Comparison of ENCODE assay signal across 10 mouse cellular contexts in the genomic region with DNA sequence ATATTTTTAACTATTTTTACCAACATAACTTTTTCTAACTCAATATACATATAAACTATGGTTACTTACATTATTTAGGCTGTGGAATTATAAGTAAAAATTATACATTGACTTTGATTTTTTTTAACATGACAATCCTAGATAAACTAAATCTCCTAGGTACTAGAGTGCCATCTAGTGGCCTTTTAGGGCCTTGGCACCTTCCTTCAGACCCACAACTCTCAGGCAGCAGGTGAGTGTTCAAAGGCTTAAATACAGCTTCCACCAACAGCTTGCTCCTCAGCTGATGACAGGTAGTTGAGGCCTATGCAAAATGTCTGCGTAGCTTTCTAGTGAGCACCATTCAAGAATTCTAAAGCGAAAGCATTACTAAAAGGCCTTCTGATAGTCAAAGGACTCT. TPM values are rescaled to one million over a fixed set of nuclear protein-coding genes. Genes with fewer than 3 reads are reported as not detected.
DNase-seq lines count a peak whose midpoint lies in the region; ATAC-seq and TF ChIP-seq lines count a peak whose summit lies in the region.
"Had no signal": no experiment of that assay in that cellular context is flagged by ENCODE, and none has a peak within 500 bp of the region (broad histone marks: within the 10 kb centered on the region; RNA-seq: fewer than 3 reads in every experiment).

No protein-coding gene starts in this region.

- TF ChIP-seq EP300 in liver, embryonic 14.5 days (IDR thresholded peaks at IDR 0.05; ENCODE audit: low read depth) = no peak

- intact Hi-C loops in heart, postnatal 25 days (cut with DNase I) = loop anchor here (5.0 kb wide), 1 partner anchor 405 kb away; no protein-coding TSS in a partner anchor
- intact Hi-C loops in left cerebral cortex, postnatal 4 days (cut with DNase I) = no loop called here

- TF ChIP-seq CTCF in cortical plate, adult 2 months (IDR thresholded peaks at IDR 0.05; ENCODE audit: extremely low read depth, insufficient read depth, low read length) = peak; percentile 61
- TF ChIP-seq CTCF in liver, embryonic 14.5 days (IDR thresholded peaks at IDR 0.05; ENCODE audit: low read depth) = peak; percentile 77

- H3K9me3 ChIP-seq in ES-E14 (ENCODE audit: control insufficient read depth, insufficient read depth, low read depth, low read length) = no peaks in the 10 kb centered on the region
- H3K9me3 ChIP-seq in liver, embryonic 14.5 days (ENCODE audit: control insufficient read depth, low read length) = no peaks in the 10 kb centered on the region
- H3K9me3 ChIP-seq: embryonic facial prominence, embryonic 15.5 days; liver, embryonic 13.5 days had no signal

- DNase-seq in heart, adult 11 months = peak; percentile 72
- DNase-seq in heart, postnatal 25 days (ENCODE audit: low spot score) = no peak
- DNase-seq in 3T3-L1 (ENCODE audit: low read depth, low spot score) (peak; percentile 77), ES-E14 (ENCODE audit: low read depth, low spot score) (no peak)
- peak in 1 of 3 experiments; percentile 48 for DNase-seq in liver, embryonic 14.5 days (ENCODE audit: low read depth in 3 of 3, low spot score in 3 of 3)
- peak; percentile 38 for DNase-seq in retina, postnatal 7 days (ENCODE audit: low read depth, low spot score)
- DNase-seq in left cerebral cortex, postnatal 4 days = no peak
- DNase-seq: liver, embryonic 13.5 days had no signal

- H3K9ac ChIP-seq in ES-E14 (ENCODE audit: insufficient read depth, low read depth, low read length, poor library complexity, severe bottlenecking) = no peak overlapping the region
- H3K9ac ChIP-seq in liver, embryonic 14.5 days (replicated peaks) = no peak overlapping the region
- H3K9ac ChIP-seq: embryonic facial prominence, embryonic 15.5 days; liver, embryonic 13.5 days had no signal

- no peak overlapping the region for H3K27ac ChIP-seq in ES-E14 (ENCODE audit: insufficient read depth, low read depth, low read length, poor library complexity, severe bottlenecking)
- no peak overlapping the region for H3K27ac ChIP-seq in cortical plate, adult 2 months (ENCODE audit: insufficient read depth, low read length)
- H3K27ac ChIP-seq in liver, embryonic 14.5 days = no peak overlapping the region
- H3K27ac ChIP-seq: embryonic facial prominence, embryonic 15.5 days; liver, embryonic 13.5 days had no signal

- H3K36me3 ChIP-seq in ES-E14 (ENCODE audit: control insufficient read depth, insufficient read depth, low read length, poor library complexity, severe bottlenecking) = 0 out of 2 replicates have a peak, but pooled peaks cover 3% of the 10 kb centered on the region
- H3K36me3 ChIP-seq in liver, embryonic 14.5 days (replicated peaks; ENCODE audit: control insufficient read depth, insufficient read depth, low read depth) = no peaks in the 10 kb centered on the region; the same call in 1 of the 2 replicates

- ATAC-seq in liver, embryonic 14.5 days (ENCODE audit: insufficient read depth) = no peak

- peaks cover 7 to 8% of the 10 kb centered on the region in 2 experiments; a peak in 2 of 4 replicates for H3K4me1 ChIP-seq in ES-E14 (ENCODE audit: control insufficient read depth in 2 of 2, insufficient read depth in 2 of 2, low read length in 2 of 2, poor library complexity in 1 of 2)
- H3K4me1 ChIP-seq in cortical plate, adult 2 months (ENCODE audit: control insufficient read depth, insufficient read depth, low read length) = no peaks in the 10 kb centered on the region
- H3K4me1 ChIP-seq in liver, embryonic 14.5 days (replicated peaks; ENCODE audit: control insufficient read depth in 2 of 2, insufficient read depth in 2 of 2, low read length in 1 of 2) = 0 out of 4 replicates have a peak, but pooled peaks cover 0 to 3% of the 10 kb centered on the region in 2 experiments
- H3K4me1 ChIP-seq: embryonic facial prominence, embryonic 15.5 days had no signal

- in situ Hi-C loops in ES-E14 (cut with MboI; ENCODE audit: low sequenced_read_pairs in 2 of 2, unreplicated experiment in 2 of 2) = no loop called here

- WGBS in liver, embryonic 14.5 days (ENCODE audit: insufficient replicate concordance) = 59% methylated on average over 2 of the region's 2 CpGs

- TF ChIP-seq POLR2A in cortical plate, adult 2 months (IDR thresholded peaks at IDR 0.05; ENCODE audit: extremely low read depth, insufficient read depth, low read length) = no peak

- no peak overlapping the region for H3K4me2 ChIP-seq in liver, embryonic 14.5 days (ENCODE audit: low read depth)
- H3K4me2 ChIP-seq: embryonic facial prominence, embryonic 15.5 days; liver, embryonic 13.5 days had no signal

- H3K27me3 ChIP-seq in liver, embryonic 14.5 days (ENCODE audit: control insufficient read depth, insufficient read depth, low read length) = no peaks in the 10 kb centered on the region
- H3K27me3 ChIP-seq: embryonic facial prominence, embryonic 15.5 days; liver, embryonic 13.5 days had no signal

- no peak overlapping the region for H3K4me3 ChIP-seq in ES-E14 (ENCODE audit: insufficient read depth in 1 of 2, low read depth in 1 of 2, low read length in 2 of 2, poor library complexity in 1 of 2, severe bottlenecking in 1 of 2)
- no peak overlapping the region for H3K4me3 ChIP-seq in cortical plate, adult 2 months (ENCODE audit: insufficient read depth, low read length)
- no peak overlapping the region for H3K4me3 ChIP-seq in liver, embryonic 14.5 days (ENCODE audit: insufficient read depth in 1 of 2, low read depth in 2 of 2, low read length in 2 of 2)
- H3K4me3 ChIP-seq: embryonic facial prominence, embryonic 15.5 days; liver, embryonic 13.5 days had no signal

TF ChIP-seq in ES-E14, 5 proteins besides CTCF, POLR2A, EP300 and RAD21:
- TF ChIP-seq HCFC1 (IDR thresholded peaks at IDR 0.05; ENCODE audit: borderline replicate concordance, insufficient read depth, low read length) (no peak), CHD2 (IDR thresholded peaks at IDR 0.05; ENCODE audit: low read depth, low read length) (no peak), ZNF384 (IDR thresholded peaks at IDR 0.05; ENCODE audit: low read depth, low read length) (peak; percentile 81; the same call in 1 of the 2 replicates), ZC3H11A (IDR thresholded peaks at IDR 0.05; ENCODE audit: borderline replicate concordance, low read depth, low read length) (peak; percentile 63)

RNA-seq across cellular contexts. Expression of gene Nit2, which starts 10.1 kb away (rescaled TPM):
- 10 to 100 TPM; 31.8 to 31.9 TPM for total RNA-seq in heart, postnatal 25 days (2021)
- total RNA-seq in ES-E14 (2012; rRNA removed) = 62.0 and 73.1 TPM in 2 replicates
- 13.1 and 15.1 TPM in 2 replicates for polyA plus RNA-seq in cortical plate, adult 2 months (2012; rRNA removed)
- 13.1 and 15.6 TPM in 2 replicates for polyA plus RNA-seq in liver, embryonic 14.5 days (2012; rRNA removed)
- polyA plus RNA-seq in liver, embryonic 14.5 days (2014; fragmentation: Nextera tagmentation; extraction: Ambion mirVana) = 35.0 and 38.4 TPM in 2 replicates
- total RNA-seq in left cerebral cortex, postnatal 4 days (2021) = 10 to 100 TPM; 22.9 to 26.6 TPM

RNA-seq across cellular contexts. Expression of gene Tbc1d23, which starts 54.0 kb away (rescaled TPM):
- total RNA-seq in heart, postnatal 25 days (2021) = 10 to 100 TPM; 23.9 to 26.2 TPM
- total RNA-seq in ES-E14 (2012; rRNA removed) = 31.1 and 38.4 TPM in 2 replicates
- 39.7 and 40.9 TPM in 2 replicates for polyA plus RNA-seq in cortical plate, adult 2 months (2012; rRNA removed)
- 5.0 and 6.6 TPM in 2 replicates for polyA plus RNA-seq in liver, embryonic 14.5 days (2012; rRNA removed)
- polyA plus RNA-seq in liver, embryonic 14.5 days (2014; fragmentation: Nextera tagmentation; extraction: Ambion mirVana) = 4.8 and 5.4 TPM in 2 replicates
- 10 to 100 TPM; 57.0 to 58.5 TPM for total RNA-seq in left cerebral cortex, postnatal 4 days (2021)

RNA-seq across cellular contexts. Expression of gene Tomm70a, which starts 55.8 kb away (rescaled TPM):
- 10 to 100 TPM; 44.9 to 45.3 TPM for total RNA-seq in heart, postnatal 25 days (2021)
- 86.5 and 106 TPM in 2 replicates for total RNA-seq in ES-E14 (2012; rRNA removed)
- 53.3 and 56.2 TPM in 2 replicates for polyA plus RNA-seq in cortical plate, adult 2 months (2012; rRNA removed)
- 10.5 and 15.9 TPM in 2 replicates for polyA plus RNA-seq in liver, embryonic 14.5 days (2012; rRNA removed)
- 28.2 and 30.2 TPM in 2 replicates for polyA plus RNA-seq in liver, embryonic 14.5 days (2014; fragmentation: Nextera tagmentation; extraction: Ambion mirVana)
- 100 to 1,000 TPM; 112 to 113 TPM for total RNA-seq in left cerebral cortex, postnatal 4 days (2021)

Comparison
In these comparisons a context has a peak if more than half of its experiments do, and no peak if none do; other contexts are left out.
1. DNase-seq: peak in heart, adult 11 months (single experiment), 3T3-L1 (single experiment) and retina, postnatal 7 days (single experiment); none in heart, postnatal 25 days (single experiment), ES-E14 (single experiment) and left cerebral cortex, postnatal 4 days (single experiment).